Mouse (Mus musculus): ENCODE results near the gene Cd24a. TPM values are rescaled to one million over a fixed set of nuclear protein-coding genes. Genes with fewer than 3 reads are reported as not detected.

The Cd24a gene
- polyA plus RNA-seq, 1 experiment from 2014 or later: 740 TPM

- Histone ChIP-seq H3K27ac (replicated peaks) (no peak overlapping the region), H3K9ac (replicated peaks) (no peak overlapping the region), H3K4me2 (no peak overlapping the region), H3K36me3 (no peaks in the 10 kb centered on the region), H3K9me3 (replicated peaks) (no peaks in the 10 kb centered on the region), H3K4me1 (peaks cover 14% of the 10 kb centered on the region), H3K4me3 (replicated peaks) (no peak overlapping the region), H3K27me3 (replicated peaks) (no peaks in the 10 kb centered on the region)
- 60% methylated on average over 7 of the region's 7 CpGs for WGBS
- ATAC-seq (ENCODE audit: low FRiP score): no peak
Observed at GRCm38 (mm10) chr10:43605901-43606300, 27.8 kb downstream of the Cd24a start.

- Histone ChIP-seq H3K4me2 (no peak overlapping the region), H3K4me3 (replicated peaks) (no peak overlapping the region), H3K27ac (replicated peaks) (no peak overlapping the region), H3K9me3 (replicated peaks) (no peaks in the 10 kb centered on the region), H3K9ac (replicated peaks) (no peak overlapping the region), H3K36me3 (no peaks in the 10 kb centered on the region), H3K27me3 (replicated peaks) (no peaks in the 10 kb centered on the region), H3K4me1 (no peaks in the 10 kb centered on the region)
- WGBS: 88% methylated on average over 5 of the region's 5 CpGs
- no peak for ATAC-seq (ENCODE audit: low FRiP score)
Observed at GRCm38 (mm10) chr10:43609507-43609906, 31.4 kb downstream of the Cd24a start.

DNA sequence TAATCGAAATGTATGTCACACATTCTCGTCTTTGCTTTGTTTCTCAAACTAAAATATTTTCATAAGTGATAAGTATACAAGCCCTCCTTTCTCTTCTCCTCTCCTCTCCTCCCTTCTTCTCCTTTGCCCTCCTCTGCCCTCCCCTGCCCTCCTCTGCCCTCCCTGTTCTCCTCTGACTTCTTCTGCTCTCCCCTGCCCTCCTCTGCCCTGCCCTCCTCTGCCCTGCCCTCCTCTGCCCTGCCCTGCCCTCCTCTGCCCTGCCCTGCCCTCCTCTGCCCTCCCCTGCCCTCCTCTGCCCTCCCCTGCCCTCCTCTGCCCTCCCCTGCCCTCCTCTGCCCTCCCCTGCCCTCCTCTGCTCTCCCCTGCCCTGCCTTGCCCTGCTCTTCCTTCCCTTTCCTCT, 31.9 kb downstream of the Cd24a start:
- no peaks in the 10 kb centered on the region for H3K9me3 ChIP-seq (replicated peaks)
- 74% methylated on average over 2 of the region's 2 CpGs for WGBS
- H3K9ac ChIP-seq (replicated peaks): no peak overlapping the region
- no peaks in the 10 kb centered on the region for H3K27me3 ChIP-seq (replicated peaks)
- H3K36me3 ChIP-seq: no peaks in the 10 kb centered on the region
- H3K4me1 ChIP-seq: no peaks in the 10 kb centered on the region
- H3K27ac ChIP-seq (replicated peaks): no peak overlapping the region
- ATAC-seq (ENCODE audit: low FRiP score): no peak
- no peak overlapping the region for H3K4me2 ChIP-seq
- no peak overlapping the region for H3K4me3 ChIP-seq (replicated peaks)

DNA sequence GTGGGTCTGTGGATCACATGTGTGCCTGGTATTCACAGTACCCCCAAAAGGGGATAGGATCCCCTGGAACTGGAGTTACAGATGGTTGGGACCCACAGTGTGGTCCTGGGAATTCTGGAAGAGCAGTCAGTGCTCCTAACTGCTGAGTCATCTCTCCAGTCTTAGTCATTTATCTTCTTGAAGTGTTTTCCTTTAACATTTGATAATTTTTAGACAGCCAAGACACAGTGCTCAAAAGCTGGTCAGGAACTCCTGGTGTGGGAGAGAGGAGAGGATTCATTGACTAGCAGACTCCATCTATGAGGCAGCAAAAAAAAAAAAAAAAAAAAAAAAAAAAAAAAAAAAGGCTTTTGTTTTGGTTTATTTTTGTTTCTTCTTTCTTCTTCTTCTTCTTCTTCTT, 33.0 kb downstream of the Cd24a start:
- no peaks in the 10 kb centered on the region for H3K27me3 ChIP-seq (replicated peaks)
- no peaks in the 10 kb centered on the region for H3K4me1 ChIP-seq
- ATAC-seq (ENCODE audit: low FRiP score): no peak
- H3K9me3 ChIP-seq (replicated peaks): no peaks in the 10 kb centered on the region
- H3K27ac ChIP-seq (replicated peaks): no peak overlapping the region
- no peak overlapping the region for H3K9ac ChIP-seq (replicated peaks)
- no peak overlapping the region for H3K4me3 ChIP-seq (replicated peaks)
- H3K4me2 ChIP-seq: no peak overlapping the region
- H3K36me3 ChIP-seq: no peaks in the 10 kb centered on the region

DNA sequence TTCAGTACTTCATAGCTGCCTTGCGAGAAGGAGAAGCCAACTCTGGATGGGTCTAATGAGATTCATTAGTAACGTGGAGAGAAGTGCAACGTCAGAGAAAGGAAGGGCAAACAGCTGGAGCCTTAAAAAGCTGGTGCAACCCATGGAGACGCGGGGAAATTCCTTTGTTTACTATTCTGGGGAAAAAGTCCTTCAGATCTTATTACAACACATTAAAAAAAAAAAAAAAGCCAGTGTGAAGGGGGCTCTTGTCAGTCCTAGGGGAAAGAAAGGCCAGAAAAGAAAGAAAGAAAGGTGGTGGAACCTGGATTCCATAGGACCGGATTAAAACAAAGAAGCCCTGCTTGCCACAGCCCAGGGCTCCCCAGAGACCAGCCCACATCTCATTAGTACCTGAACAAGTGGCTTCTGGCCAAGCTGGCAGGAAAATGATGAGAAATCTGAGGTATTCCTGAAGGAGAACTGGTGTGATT, 41.0 kb downstream of the Cd24a start:
- H3K9ac ChIP-seq (replicated peaks): no peak overlapping the region
- no peak overlapping the region for H3K4me3 ChIP-seq (replicated peaks)
- peak overlapping the region; percentile 40 for H3K4me2 ChIP-seq
- H3K27ac ChIP-seq (replicated peaks): peak overlapping the region; percentile 75
- H3K36me3 ChIP-seq: no peaks in the 10 kb centered on the region
- H3K4me1 ChIP-seq: peaks cover 28% of the 10 kb centered on the region
- 2% methylated on average over 6 of the region's 6 CpGs for WGBS
- H3K27me3 ChIP-seq (replicated peaks): no peaks in the 10 kb centered on the region
- ATAC-seq (ENCODE audit: low FRiP score): peak; percentile 63
- H3K9me3 ChIP-seq (replicated peaks): no peaks in the 10 kb centered on the region

GRCm38 (mm10) chr10:43619939-43620338, 41.9 kb downstream of the Cd24a start:
- Histone ChIP-seq H3K27me3 (replicated peaks) (no peaks in the 10 kb centered on the region), H3K9ac (replicated peaks) (no peak overlapping the region), H3K27ac (replicated peaks) (peak overlapping the region; percentile 75; the same call in 1 of the 2 replicates), H3K4me2 (no peak overlapping the region), H3K4me3 (replicated peaks) (no peak overlapping the region), H3K4me1 (peaks cover 33% of the 10 kb centered on the region), H3K9me3 (replicated peaks) (no peaks in the 10 kb centered on the region), H3K36me3 (no peaks in the 10 kb centered on the region)
- ATAC-seq (ENCODE audit: low FRiP score): no peak
- 92% methylated on average over 2 of the region's 2 CpGs for WGBS

GRCm38 (mm10) chr10:43623510-43623909, 45.4 kb downstream of the Cd24a start:
- ATAC-seq (ENCODE audit: low FRiP score): no peak
- 94% methylated on average over 8 of the region's 8 CpGs for WGBS
- Histone ChIP-seq H3K4me2 (no peak overlapping the region), H3K27ac (replicated peaks) (no peak overlapping the region), H3K36me3 (no peaks in the 10 kb centered on the region), H3K9ac (replicated peaks) (no peak overlapping the region), H3K4me1 (peaks cover 43% of the 10 kb centered on the region), H3K4me3 (replicated peaks) (no peak overlapping the region), H3K27me3 (replicated peaks) (no peaks in the 10 kb centered on the region), H3K9me3 (replicated peaks) (no peaks in the 10 kb centered on the region)

DNA sequence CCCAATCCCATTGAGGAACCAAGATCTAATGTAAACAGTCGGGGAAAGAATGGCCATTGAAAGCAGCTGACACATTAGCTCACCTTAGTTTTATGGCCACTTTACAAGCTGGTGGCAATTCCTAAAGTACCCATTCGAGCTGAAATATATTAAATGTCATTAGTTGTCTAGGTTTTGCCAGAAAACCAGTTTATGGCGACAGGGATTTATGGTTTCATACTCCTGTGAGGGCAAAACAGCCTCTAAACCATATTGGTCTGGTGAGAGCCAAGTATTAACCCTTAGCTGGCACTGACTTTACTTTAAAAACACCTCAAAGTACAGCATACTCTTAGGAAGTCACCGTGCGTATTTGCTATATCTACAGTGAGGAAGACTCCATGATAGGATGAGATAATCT, 46.3 kb downstream of the Cd24a start:
- Histone ChIP-seq H3K4me1 (peaks cover 34% of the 10 kb centered on the region), H3K4me3 (replicated peaks) (no peak overlapping the region), H3K36me3 (no peaks in the 10 kb centered on the region), H3K27ac (replicated peaks) (peak overlapping the region; percentile 35), H3K4me2 (no peak overlapping the region), H3K9me3 (replicated peaks) (no peaks in the 10 kb centered on the region), H3K9ac (replicated peaks) (no peak overlapping the region), H3K27me3 (replicated peaks) (no peaks in the 10 kb centered on the region)
- no peak; the same call in 1 of the 2 replicates for ATAC-seq (ENCODE audit: low FRiP score)
- 49% methylated on average over 5 of the region's 5 CpGs for WGBS

- no peak overlapping the region for H3K4me2 ChIP-seq
- no peak overlapping the region for H3K4me3 ChIP-seq (replicated peaks)
- WGBS: 53% methylated on average over 2 of the region's 2 CpGs
- peaks cover 29% of the 10 kb centered on the region for H3K4me1 ChIP-seq
- H3K27ac ChIP-seq (replicated peaks): peak overlapping the region; percentile 35
- no peaks in the 10 kb centered on the region for H3K9me3 ChIP-seq (replicated peaks)
- ATAC-seq (ENCODE audit: low FRiP score): peak; percentile 43; the same call in 1 of the 2 replicates
- H3K27me3 ChIP-seq (replicated peaks): no peaks in the 10 kb centered on the region
- H3K9ac ChIP-seq (replicated peaks): no peak overlapping the region
- H3K36me3 ChIP-seq: no peaks in the 10 kb centered on the region
Observed at GRCm38 (mm10) chr10:43624791-43625398, 46.8 kb downstream of the Cd24a start.

GRCm38 (mm10) chr10:43625578-43625977, 47.5 kb downstream of the Cd24a start:
- Histone ChIP-seq H3K4me2 (no peak overlapping the region), H3K27me3 (replicated peaks) (no peaks in the 10 kb centered on the region), H3K9me3 (replicated peaks) (no peaks in the 10 kb centered on the region), H3K4me3 (replicated peaks) (no peak overlapping the region), H3K36me3 (no peaks in the 10 kb centered on the region), H3K4me1 (peaks cover 26% of the 10 kb centered on the region), H3K9ac (replicated peaks) (no peak overlapping the region), H3K27ac (replicated peaks) (peak overlapping the region; percentile 35)
- ATAC-seq (ENCODE audit: low FRiP score): peak; percentile 63
- WGBS: 45% methylated on average over 2 of the region's 2 CpGs

GRCm38 (mm10) chr10:43629216-43629615, 51.1 kb downstream of the Cd24a start:
- ATAC-seq (ENCODE audit: low FRiP score): no peak
- Histone ChIP-seq H3K4me3 (replicated peaks) (no peak overlapping the region), H3K4me2 (no peak overlapping the region), H3K36me3 (no peaks in the 10 kb centered on the region), H3K27me3 (replicated peaks) (no peaks in the 10 kb centered on the region), H3K9ac (replicated peaks) (no peak overlapping the region), H3K27ac (replicated peaks) (no peak overlapping the region), H3K9me3 (replicated peaks) (no peaks in the 10 kb centered on the region), H3K4me1 (peaks cover 16% of the 10 kb centered on the region)
- 76% methylated on average over 5 of the region's 5 CpGs for WGBS

- ATAC-seq (ENCODE audit: low FRiP score): no peak
- Histone ChIP-seq H3K4me3 (replicated peaks) (no peak overlapping the region), H3K27me3 (replicated peaks) (no peaks in the 10 kb centered on the region), H3K4me1 (peaks cover 18% of the 10 kb centered on the region), H3K9me3 (replicated peaks) (no peaks in the 10 kb centered on the region), H3K36me3 (no peaks in the 10 kb centered on the region), H3K27ac (replicated peaks) (no peak overlapping the region), H3K9ac (replicated peaks) (no peak overlapping the region), H3K4me2 (no peak overlapping the region)
Observed at GRCm38 (mm10) chr10:43629857-43630256, 51.8 kb downstream of the Cd24a start.
